Mouse (Mus musculus): ENCODE data around the gene Gm20388.

DNA sequence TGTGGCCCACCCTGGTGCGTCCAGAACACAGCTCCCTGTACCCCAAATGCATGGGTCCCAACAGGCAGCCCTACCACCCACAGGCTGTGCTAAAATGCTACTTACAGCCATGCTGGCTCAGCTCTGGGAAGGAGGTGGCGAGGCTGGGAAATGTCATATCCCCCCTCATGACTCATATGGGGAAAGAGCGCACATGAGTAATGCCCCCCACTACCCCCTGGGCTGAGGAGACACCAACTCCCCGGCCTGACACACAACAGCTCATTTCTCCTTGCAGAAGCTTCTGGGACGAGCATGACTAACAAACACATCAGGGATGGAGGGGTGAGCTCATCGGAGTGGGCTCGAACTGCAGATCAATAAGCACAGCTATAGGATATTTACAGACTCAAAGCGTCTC is 155.0 kb downstream of the Gm20388 start:
- TF ChIP-seq CTCF (IDR thresholded peaks at IDR 0.05; ENCODE audit: low read depth), result no peak
- TF ChIP-seq EP300 (IDR thresholded peaks at IDR 0.05; ENCODE audit: low read depth), result no peak

All from liver, embryonic 14.5 days (tissue).